Mouse (Mus musculus) E14TG2a.4 (cell line): Measurements from ENCODE around the gene Ctnna3.

Experiments used
- CTCF ChIP-seq: conservative IDR thresholded peaks from 2 replicates; pipeline ENCODE4 v1.5.1; 2014; ENCODE audit warnings: low read length
- NANOG ChIP-seq: IDR thresholded peaks from 2 replicates; pipeline ENCODE4 v1.6.1; 2014; ENCODE audit warnings: borderline replicate concordance, low read length, mixed read lengths
- POU5F1 ChIP-seq: IDR thresholded peaks from 2 replicates; pipeline ENCODE4 v1.6.1; 2014; ENCODE audit warnings: low read length, borderline replicate concordance

- no peak for TF ChIP-seq CTCF
- no peak for TF ChIP-seq POU5F1
- TF ChIP-seq NANOG = no peak
Observed at GRCm38 (mm10) chr10:64448624-64449023, 1018.7 kb downstream of the Ctnna3 start.
